Mouse (Mus musculus): Measurements from ENCODE around the gene Gm21731. TPM values are rescaled to one million over a fixed set of nuclear protein-coding genes. Genes with fewer than 3 reads are reported as not detected.
"Not testable (repeated sequence)": the region's sequence is repeated elsewhere in the genome, so short reads cannot be mapped to it uniquely, and the experiment has no call there.

The Gm21731 gene
- not detected for total RNA-seq (2021)

DNA sequence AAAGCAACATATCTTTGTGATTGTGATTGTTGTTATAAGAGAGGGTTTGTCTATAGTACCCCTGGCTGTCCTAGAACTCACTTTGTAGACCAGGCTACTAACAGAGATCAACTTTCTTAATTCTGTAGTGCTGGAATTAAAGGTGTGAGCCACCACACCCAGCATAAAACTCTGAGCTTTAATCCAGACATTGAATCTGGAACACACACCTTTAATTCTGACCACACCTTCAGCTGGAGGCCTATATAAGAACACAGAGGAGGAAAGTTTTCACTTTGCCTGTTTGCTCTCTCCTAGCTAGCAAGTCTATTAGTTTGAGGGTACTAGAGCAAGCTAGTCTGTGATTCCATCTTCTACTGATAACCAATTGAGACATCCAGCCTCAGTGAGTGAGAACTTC lies at the start of gene Gm21731:
TSS of gene Gm21731 (plus strand) at position 301 of the 400 bp plus-strand sequence.
- intact Hi-C loops (cut with DNase I); DNase-seq: not testable (repeated sequence)

DNA sequence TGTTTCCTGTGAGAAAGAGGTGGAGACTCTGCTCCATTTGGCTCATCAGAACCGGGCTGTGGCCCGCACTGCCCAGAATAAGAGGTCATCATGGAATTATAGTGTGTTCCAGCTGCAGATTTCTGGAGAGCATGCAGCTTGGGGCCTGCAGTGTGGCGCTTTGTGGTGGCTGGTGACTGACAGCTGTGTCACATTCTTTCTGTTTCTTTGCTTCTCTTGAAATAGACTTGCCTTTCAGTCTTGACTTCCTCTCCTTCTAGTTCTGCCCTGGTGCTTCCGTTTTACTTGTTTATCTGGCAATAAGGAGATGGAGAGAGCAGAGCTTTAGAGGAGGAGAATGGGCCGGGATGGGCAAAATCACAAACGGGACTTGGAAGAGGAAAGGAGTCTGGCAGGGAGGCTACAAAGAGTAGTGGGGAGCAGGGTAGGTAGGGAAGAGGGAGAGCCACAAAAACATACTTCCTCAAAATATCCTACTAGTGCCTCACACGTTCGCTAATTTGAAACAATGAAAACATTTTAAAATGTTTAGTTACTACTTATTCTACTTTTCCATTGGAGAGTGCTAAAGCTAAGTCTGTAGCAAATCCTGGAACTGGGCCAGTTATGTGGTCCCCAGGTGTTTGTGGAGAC lies 42.6 kb upstream of the Gm21731 start:
- intact Hi-C loops (cut with DNase I); DNase-seq: not testable (repeated sequence)

DNA sequence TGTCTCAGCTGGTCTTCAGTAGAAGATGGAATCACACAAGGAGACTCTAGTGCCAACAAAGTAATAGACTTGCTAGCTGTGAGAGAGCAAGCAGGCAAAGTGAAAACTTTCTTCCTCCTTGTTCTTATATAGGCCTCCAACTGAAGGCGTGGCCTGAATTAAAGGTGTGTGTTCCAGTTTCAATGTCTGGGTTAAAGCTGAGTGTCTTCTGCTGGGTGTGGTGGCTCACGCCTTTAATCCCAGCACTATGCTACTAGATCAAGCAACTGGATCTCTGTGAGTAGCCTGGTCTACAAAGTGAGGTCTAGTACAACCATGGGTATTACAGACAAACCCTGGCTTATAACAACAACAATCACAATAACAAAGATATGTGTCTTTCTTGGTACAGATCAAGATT lies 23.1 kb upstream of the Gm21731 start, which contains the start of gene Gm21762:
TSS of gene Gm21762 (minus strand) at position 101 of the 400 bp plus-strand sequence.
- intact Hi-C loops (cut with DNase I); DNase-seq: not testable (repeated sequence)

DNA sequence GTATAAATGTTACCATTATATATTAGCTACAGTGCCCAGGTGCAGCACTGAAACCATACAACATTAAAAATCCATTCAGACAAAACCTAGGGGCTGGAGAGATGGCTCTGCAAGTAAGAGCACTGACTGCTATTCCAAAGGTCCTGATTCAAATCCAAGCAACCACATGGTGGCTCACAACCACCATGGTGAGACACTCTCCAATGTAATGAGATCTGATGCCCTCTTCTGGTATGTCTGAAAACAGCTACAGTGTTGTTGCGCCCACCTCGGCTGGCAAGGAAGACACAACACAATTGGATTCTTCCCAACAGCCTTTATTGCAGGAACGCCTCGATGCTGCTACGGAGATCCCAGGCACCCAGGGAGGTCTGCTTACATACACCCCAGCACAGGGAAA lies 18.0 kb upstream of the Gm21731 start:
- intact Hi-C loops (cut with DNase I); DNase-seq: not testable (repeated sequence)

DNA sequence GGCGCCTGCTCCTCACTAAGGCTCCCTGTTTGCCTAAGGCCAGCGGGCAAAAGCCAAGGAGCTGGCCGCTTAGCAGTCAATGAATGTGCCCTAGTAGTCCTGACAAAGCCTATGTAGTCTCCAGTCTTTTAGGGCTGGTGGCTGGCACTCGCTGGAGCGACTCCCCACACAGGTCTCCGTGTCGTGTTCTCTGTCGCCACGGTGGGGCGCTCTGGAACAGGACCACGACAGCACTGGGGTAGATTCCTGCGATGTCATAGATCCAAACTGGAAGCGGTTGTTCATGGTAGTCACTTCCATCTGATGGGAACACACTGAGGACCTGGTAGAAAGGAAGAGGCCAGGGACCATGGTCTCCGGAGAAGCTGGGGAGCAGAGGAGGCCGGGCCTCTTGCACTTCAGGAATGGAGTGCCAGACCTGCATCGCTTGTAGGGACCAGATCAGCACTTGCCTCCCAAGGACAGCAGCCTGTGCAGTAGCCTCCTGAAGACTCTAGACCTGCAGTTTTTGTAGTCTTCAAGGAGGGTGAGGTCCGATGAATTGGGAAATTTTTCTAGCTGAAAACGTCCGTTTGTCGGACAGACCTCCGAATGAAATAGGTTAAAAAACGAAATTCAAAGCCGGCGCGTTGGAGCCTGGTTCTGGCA lies 15.8 kb upstream of the Gm21731 start:
- DNase-seq; intact Hi-C loops (cut with DNase I): not testable (repeated sequence)

DNA sequence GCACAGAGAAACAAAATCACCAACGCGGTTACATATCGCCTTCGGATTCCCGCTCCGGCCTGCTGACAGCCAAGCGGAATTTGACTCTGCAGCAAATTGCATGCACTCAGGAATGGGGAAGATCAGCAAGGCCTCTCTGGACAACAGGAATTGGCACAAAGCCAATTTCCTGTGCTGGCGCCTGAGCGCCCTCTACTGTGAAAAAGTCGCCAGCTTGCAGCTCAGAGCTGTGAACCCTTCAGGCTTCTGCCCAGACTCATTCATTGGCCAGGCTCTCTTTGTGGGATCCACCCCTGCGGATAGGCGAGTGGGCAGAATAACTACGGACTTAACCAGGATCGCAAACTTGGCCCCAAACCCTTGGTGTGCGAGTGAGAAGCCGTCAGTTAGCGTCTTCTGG lies 7.1 kb upstream of the Gm21731 start:
- DNase-seq; intact Hi-C loops (cut with DNase I): not testable (repeated sequence)

DNA sequence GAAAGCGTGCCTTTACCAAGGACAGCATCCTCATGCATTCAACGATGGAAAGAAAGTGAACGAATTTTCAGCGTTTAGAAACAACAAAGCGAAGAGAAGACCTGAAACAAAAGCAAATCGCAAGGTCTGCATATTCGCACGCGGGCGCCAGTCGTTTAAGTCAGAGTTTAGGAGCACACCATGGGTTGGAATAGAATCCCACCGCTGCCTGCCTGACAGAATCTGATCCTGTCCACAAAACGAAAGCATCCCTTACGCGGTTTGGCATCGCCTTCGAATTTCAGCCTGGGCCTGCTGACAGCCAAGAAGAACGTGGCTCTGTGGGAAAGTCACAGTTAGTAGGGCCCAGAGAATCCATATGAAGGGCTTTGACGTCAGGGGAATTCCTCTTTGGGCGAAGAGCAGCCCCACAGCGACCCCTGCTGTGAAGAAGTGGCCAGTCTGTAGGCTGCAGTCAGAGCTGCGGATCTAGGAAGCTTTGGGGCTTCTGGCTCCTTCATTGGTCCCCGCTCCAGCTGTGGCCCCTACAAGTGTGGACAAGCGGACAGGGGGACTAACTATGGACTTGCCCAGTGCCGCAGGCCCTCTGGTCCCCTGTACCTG lies 6.4 kb upstream of the Gm21731 start:
- DNase-seq; intact Hi-C loops (cut with DNase I): not testable (repeated sequence)

DNA sequence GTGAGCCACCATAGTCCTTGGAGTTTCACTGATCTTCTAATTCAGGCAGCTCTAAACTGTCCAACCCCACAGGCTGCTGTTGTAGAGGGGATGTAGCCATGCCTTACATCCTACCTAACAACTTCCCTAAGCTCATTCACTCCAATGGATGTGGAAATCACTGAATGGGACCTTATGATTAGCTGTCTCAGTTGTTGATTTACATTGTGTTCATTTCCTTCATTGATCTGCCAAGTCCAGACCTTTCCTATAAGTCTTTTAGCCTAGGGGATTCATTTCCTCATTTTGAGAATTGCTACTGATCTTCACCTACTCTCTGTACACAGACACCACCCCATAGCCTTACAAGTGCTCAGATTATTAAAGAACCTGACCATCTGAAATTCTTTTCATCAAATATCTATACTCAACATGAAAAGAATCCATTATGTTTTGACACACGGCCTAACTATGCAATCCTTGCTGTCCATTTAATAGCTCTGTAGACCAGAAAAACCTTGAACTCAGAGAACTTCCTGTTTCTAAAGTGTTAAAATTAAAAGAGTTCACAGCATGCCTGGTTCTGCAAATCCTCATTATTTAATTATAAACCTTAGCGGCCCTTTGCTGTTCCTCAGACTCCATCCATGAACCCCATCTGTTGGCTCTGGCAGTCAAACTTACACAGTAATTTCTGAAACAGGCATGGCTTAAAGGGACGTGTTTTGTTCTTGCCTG lies 12.5 kb downstream of the Gm21731 start:
- intact Hi-C loops (cut with DNase I); DNase-seq: not testable (repeated sequence)

DNA sequence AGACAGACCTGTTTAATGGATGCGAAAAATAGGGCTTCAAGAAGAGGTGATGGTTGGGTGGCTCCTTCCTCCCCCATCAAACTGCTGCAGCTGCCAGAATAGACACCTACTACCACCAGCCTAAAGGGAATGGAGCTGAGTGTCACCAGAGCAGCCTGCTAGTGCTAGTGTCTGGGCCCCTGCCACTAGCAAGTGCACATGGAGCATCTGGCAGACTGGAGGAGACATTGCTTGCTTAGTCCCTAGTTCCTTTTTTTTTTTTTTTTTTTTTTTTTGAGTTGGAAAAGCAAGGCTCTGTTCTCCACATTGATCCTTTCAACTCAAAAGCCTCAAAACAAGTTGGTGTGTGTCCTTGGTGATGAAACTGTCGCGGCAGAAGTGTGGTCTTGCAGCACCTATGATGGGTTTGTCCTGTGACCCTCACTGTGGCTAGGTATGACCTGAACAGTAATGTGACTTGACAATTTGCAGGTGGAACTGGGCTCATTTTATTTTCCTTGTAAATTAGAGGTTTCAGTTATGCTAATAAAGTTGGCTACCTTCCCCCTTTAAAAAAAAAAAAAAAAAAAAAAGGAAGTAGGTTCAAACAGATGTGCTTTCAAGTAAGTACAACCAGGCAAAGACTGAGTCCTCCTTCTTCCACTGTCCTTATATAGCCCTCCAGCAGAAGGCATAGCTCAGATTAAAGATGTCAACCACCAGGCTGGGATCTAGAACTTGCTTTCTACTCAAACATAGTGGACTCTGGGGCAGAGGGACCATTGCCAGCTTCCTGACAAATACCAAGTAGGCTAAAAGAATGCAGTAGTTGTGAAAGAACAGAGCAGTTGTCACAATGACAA lies 20.1 kb downstream of the Gm21731 start:
- intact Hi-C loops (cut with DNase I): not testable (repeated sequence)

DNA sequence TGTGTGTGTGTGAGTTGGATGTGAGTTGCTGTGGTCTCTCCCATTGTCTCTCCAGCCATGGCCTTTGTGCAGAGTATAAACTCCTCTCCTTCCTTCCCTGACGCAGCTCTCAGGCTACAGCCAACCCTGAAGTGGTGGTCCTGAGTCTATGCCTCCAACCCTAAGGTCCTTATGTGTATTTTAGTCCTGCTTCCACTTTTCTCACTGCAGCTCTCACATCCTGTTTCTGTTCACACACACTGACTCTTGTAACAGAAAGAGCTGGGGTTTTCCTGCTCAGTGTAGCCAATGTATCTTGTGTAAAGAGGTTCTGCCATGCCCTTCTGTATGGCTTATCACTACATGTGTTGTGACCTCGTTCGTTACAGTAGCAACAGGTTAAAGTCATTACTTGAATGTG lies 20.8 kb downstream of the Gm21731 start:
- DNase-seq; intact Hi-C loops (cut with DNase I): not testable (repeated sequence)

More for the DNA sequence above, 20.1 kb downstream of the Gm21731 start:
- DNase-seq: not testable (repeated sequence)

DNA sequence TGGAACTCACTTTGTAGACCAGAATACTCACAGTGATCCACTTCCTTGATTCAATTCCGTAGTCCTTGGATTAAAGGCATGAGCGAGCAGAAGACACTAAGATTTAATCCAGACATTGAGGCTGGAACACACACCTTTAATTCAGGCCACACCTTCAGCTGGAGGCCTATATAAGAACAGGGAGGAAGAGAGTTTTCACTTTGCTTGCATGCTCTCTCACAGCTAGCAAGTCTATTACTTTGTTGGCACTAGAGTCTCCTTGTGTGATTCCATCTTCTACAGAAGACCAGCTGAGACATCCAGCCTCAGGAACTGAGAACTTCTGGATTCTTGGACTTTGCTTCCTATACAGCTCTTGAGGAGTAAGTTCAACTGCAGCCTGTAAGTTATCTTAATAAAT lies 24.0 kb downstream of the Gm21731 start, which contains the start of gene AF067061:
TSS of gene AF067061 (plus strand) at position 245 of the 400 bp plus-strand sequence.
- intact Hi-C loops (cut with DNase I); DNase-seq: not testable (repeated sequence)

DNA sequence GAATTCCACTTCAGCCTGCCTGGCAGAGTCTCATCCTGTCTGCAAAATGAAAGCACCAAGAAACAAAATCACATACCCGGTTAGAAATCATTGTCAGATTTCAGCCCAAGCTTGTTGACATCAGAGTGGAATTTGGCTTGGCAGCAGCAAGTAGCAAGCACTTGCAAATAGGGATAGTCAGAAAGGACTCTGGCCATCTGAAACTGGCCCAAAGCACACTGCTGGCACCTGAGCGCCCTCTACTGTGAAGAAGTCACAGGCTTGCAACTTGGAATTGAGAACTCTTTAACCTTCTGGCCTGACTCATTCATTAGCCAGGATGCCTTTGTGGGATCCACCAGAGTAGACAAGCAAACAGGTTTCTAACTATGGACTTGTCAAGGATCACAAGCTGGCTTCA lies 38.9 kb downstream of the Gm21731 start:
- intact Hi-C loops (cut with DNase I); DNase-seq: not testable (repeated sequence)

DNA sequence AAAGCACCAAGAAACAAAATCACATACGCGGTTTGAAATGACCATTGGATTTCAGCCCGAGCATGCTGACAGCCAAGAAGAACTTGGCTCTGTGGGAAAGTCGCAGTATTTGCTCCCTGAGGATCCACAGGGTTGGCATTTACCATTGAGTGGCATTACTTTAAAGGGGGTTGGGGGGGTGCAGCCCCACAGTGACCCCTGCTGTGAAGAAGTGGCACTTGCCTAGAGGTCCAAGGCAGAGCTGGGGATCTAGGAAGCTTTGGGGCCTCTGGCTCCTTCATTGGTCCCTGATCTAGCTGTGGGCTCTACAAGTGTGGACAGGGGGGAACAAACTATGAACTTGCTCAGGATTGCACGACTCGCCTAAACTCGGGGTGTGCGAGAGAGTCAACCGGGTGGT lies 39.9 kb downstream of the Gm21731 start:
- DNase-seq: no peak

More for the DNA sequence above, 39.9 kb downstream of the Gm21731 start:
- intact Hi-C loops (cut with DNase I): no loop called here

Other genes starting within 250 kb of the Gm21731 start
- gene Gm36079, start 212.1 kb upstream of the Gm21731 start, total RNA-seq (2021): not detected
- gene Gm21188, start 186.9 kb upstream of the Gm21731 start, total RNA-seq (2021): not detected
- gene Gm20767, start 98.9 kb upstream of the Gm21731 start, total RNA-seq (2021): not detected
- gene Gm21818, start 66.7 kb upstream of the Gm21731 start, total RNA-seq (2021): not detected
- not detected for gene Gm21762, start 23.2 kb upstream of the Gm21731 start, total RNA-seq (2021)
- gene AF067061, start 24.0 kb downstream of the Gm21731 start, total RNA-seq (2021): not detected
- gene BC147527, start 61.3 kb downstream of the Gm21731 start, total RNA-seq (2021): not detected
- gene Tcstv3, start 77.8 kb downstream of the Gm21731 start, total RNA-seq (2021): not detected